Mouse (Mus musculus) left cerebral cortex, adult 8-10 months (tissue): ENCODE measurements around the gene Nrxn2. TPM values are rescaled to one million over a fixed set of nuclear protein-coding genes. Genes with fewer than 3 reads are reported as not detected.

ENCODE experiments used
- DNase-seq, 2 experiments: peaks; one replicate each; pipeline ENCODE4 v3.0.0; 2022; ENCODE audit warnings: low spot score in 2 of 2
- total RNA-seq, 4 experiments: library from RNA; stranded (reverse); gene quantifications; 2 replicates each; pipeline ENCODE4 v1.2.4; 2022

The Nrxn2 gene
- total RNA-seq, 4 experiments from 2014 or later = 469 to 523 (median 497) TPM

DNA sequence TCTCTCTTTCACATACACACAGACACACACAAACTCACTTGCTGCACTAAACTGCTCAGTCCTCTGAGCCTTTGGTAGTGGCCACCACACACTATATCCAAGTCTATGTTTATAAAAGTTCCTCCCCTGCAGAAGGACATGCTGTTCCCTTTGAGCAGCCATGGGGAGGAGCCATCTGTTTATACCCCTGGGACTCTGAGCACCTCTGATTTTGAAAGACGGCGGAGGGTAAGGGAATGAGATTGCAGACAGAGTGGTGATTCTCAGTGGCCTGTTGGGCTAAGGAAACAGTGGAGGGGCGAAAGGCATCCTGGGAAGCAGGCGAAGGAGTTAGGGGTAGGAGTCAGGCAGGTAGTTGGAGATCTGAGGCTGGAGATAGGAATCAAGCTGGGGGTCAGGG, 121.1 kb downstream of the Nrxn2 start:
- no peak for DNase-seq

DNA sequence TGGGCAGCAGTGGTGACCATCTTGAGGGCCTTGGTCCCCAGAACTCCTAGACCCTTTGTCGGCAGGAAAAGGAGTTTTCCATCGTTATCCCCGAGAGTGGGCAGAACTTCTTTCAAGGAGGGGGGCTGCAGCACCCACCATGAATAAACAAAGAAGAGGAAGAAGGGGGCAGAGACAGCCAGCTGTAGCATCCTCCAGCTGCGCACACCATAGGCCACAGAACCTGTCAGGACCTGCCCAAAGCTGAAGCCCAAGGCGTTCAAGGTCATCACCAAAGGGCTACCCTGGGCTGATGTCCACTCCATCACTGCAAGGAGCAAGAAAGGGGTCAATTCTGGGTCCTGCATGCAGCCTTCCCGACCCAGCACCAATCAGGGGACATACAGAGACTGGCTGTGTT, 121.7 kb downstream of the Nrxn2 start:
- no peak for DNase-seq

DNA sequence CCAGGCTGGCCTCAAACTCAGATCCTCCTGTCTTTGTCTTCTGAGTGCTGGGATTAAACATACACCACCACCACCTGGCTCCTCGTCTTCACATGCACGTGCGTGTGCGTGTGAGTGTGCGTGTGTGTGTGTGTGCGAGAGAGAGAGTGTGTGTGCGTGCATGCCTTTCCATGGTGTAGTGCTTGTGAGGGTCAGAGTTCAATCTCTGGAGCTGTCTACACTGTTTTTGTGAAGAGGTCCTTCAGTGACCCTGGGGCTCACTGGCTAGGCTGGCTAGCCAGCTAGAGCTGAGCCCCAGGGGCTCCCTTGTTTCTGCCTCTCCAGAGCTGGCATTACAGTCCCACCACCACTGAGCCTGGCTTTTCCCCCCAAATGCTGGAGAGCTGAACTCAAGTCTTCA, 123.0 kb downstream of the Nrxn2 start:
- no peak for DNase-seq

DNA sequence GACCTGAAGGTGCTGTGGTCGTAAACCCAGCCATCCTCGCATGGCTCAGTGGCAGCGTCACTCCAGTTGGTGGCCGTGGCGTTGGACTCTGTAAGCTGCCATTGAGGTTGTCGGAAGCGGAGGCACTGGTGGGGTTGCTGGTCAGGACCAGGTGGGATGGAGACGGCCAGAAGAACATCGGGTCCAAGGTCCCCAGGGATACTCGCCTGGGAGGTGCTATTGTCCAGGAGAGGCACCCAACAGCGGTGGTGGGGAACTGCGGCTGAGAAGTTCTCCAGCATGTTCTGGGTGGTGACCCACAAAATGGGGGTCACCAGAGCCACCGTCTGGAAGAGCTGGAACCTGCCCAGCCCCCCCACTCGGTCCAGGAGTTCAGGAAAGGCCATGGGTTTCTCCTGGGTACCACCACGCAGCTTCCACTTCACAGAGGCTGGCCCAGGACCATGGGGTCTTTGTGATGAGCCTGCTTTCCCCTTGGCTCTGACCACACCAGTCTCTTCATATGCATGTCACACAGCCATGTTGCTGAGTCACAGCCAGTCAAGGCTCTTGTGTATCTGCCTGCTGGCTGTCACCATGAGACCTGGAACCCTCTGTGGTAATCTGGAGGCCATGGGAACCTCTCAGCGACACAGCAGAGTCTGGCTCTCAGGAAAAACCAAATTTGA, 124.0 kb downstream of the Nrxn2 start, which contains the start of gene Slc22a12:
Gene Slc22a12, minus strand, starts transcription at position 666 of the 668 bp plus-strand sequence.
- no peak for DNase-seq

DNA sequence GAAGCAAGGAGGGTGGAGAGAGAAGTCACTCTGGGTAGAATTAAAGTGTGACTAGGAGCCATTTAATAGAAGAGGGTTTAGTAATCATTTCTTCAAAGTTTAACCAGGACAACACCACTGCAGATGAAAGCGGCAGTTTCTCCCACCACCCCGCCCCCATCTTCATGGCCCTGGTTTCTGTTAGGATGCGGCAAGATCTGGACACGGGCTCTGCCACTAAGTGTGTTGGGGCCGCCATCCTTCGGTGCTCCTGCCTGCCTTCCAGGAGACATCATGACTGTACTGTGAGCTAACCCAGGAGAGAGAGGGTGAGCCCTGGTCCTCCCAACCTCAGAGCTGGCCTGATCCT, 124.5 kb downstream of the Nrxn2 start:
- no peak for DNase-seq

DNA sequence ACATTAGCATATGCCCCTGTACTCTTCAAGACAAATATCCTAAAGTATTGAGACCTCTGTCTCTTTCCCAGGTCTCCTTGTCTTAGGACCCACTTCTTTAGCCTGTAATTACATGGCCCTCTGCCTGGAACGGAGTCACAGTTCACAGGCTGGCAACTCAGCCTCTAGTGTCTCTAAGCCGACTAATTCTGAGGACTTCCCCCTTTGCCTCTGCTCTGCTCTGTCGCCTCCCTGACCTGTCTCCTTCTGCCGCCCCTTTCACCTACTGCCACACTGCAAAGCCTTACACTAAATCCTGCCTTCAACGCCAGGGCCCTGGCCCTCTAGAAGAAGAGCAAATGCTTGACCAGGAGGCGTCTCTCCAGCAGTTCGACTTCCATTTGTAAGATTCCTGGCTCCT, 125.0 kb downstream of the Nrxn2 start:
- DNase-seq = no peak

DNA sequence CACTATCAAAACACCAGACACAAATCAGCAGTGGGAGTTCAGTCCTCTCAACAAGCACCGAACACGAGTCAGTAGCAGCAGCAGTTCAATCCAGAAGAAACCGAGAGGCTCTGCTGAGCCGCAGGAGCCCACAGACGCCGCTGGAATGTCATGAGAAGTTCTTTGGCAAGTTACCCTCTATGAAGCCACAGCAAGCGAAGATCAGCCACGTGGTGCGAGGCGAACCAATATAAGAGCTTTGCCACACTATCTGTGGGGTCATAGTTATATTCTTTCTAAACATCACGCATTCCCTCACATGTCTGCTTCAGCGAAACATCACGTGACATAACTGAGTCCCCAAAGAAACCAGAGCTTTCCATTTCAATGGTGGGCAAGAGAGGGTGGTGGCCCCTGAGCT, 126.2 kb downstream of the Nrxn2 start:
- no peak for DNase-seq

DNA sequence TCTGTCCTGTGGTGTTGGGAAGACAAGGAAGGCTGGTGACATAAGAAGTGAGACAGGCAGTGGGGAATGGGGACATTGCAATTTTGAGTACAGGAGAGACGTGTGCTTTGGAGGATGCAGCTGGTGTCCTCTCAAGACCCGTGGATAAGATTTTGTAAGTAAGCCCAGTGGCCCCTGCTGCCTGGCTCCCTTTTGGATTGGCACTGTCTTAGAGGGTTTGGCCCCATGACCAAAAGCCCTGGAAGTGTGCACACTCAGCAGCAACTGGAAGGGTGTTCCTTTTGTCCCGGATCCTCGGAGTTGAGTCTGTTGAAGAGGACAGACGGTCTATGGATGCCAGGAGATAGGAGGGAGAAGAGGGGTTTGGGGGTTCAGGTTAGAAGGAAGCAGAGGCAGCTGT, 127.0 kb downstream of the Nrxn2 start:
- DNase-seq = no peak

DNA sequence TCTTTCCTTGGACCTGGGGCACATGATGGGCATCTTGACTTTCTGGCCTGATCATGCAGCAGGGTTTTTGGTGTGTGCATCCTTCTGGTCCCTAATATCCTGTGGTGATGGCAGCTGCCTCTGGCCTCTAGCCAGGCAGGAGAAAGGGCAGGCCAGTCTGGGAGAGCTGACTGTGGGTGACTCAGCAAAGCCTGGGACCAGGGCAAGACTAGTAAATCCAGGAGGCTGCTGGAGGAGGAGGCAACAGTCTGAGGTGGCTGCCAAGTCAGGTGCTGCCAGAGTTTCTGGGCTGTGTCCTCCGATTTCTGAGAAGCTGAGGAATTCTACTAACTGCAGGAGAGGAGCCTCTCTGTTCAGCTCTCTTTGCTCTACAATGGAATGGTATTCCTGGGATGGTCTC, 127.6 kb downstream of the Nrxn2 start:
- no peak for DNase-seq

DNA sequence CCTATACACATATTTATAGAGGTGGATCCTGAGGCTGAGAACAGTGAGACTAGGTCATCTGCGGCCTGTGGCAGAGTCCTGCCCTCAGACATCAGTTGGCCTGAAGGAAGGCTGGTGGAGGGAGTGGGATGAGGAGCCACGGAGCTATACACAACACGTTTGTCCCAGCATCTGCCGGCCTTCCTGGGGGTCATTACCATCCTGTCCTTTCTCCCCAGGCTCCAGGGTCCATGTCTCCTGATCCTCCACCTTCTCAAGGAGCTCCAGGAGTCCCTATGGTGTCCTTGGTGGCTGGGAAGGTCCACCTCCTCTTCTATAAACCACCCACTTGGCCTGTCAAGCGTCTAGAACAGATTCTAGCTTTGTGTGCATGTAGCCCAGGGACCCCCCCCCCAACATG, 129.3 kb downstream of the Nrxn2 start:
- no peak for DNase-seq

DNA sequence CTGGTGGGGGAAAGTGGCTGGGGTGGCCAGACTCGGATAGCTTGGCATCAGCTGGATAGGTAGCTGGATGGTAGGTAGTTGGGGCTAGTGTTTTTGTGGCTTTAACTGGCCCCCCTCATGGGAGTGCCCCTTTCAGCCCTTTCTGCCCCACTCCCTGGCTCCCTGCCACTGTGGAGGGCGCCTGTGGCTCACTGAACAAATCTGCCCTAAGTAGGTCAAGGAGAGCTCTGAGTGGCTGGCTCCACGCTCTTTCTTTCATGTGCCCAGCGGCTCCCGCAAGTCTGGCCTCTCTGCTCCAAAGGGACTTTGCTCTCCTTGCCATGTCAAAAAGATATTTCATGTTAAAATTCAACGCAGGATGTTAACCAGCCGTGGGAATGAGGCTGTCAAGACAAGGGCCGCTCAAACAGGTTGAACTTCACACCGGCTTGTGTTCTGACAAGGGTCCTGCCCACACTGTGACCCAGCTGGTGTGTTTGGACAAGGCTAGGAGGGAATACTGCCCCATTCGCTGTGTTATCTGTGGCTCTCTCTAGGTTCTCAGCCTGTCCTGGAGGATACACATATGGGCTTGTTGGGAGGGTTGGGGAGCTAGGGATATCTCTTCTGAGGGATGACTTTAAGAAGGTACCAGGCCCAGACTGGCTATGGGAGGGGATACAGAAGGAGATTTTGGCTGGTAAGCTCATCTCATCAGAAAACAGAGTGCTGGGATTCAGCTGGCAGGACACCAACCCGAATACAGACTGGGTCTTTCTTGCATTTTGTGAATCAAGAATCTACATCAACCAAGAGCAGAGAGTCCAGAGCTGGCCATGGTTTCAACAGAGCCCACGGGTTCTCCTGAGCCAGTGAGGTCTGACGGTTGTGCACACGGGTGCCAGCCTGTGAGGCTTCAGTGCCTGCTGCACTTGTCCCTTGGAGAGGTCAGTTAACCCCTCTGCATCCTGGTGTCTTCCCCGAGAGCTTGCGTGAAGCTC, 130.2 kb downstream of the Nrxn2 start:
- no peak for DNase-seq

DNA sequence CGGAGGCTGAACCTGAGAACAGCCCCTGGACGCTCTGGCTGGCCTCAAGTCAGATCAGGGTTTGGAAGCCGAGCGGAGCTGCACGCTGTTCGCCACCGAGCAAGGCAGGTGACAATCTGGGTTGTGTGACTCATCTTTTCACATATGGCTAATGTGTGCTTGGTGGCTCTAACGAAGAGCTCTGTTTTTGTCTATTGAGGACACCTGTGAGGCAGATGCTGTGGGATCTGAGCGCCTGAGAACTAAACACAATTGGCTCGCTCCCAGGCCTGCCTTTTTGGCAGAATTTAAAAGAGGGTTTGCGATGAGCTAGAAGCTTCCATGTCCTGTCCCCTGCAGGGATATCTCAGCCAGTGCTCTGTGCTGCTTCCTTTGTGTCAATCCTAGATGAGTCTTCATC, 131.0 kb downstream of the Nrxn2 start:
- DNase-seq = peak in 1 of 2 experiments; percentile 70

DNA sequence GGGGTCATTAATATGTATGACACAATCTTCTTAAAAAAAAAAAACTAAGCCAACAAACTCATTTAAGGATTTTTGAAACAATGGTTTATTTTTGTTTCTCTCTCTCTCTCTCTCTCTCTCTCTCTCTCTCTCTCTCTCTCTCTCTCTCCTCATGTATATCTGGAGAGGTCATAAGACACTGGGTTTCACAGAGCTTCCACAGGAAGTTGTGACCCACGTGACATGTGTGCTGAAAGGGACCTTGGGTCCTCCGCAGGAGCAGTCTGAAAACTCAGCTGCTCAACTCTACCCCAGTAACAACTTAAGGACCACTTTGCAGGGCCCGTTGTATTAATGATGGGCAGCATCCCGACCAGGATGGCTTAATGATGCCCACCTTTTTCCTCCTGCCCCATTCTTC, 132.7 kb downstream of the Nrxn2 start:
- DNase-seq = no peak

DNA sequence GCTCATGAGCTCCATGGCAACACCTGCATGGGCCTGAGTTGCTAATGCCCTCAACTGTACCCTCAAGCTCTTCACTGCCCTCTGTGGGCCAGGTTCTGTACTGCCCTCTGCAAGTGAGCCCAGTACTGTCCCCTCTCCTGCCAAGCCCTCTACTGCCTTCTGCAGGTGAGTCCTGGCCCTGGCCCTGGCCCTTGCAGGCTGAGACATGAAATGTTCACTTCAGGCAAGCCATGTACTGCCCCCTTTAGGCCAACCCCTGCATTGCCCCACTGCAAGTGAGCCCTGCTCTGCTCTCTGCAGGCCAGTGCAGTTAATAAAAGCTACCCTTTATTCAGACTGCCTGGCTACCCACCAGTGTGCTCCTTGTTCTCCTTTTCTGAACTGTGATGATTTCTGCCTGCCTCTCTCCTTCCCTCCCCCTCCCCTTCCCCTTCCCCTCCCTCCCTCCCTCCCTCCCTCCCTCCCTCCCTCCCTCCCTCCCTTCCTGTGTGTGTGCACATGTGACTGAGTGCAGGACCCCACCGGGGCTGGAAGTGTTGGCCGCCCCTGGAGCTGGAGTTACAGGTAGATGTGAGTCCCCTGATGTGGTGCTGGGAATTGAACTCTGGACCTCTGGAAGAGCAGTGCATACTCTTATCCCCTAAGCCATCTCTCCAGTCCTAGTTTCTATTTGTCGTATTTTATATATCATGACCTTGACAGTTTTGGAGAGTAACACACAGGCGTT, 133.9 kb downstream of the Nrxn2 start:
- peak in 1 of 2 experiments; percentile 44 for DNase-seq

DNA sequence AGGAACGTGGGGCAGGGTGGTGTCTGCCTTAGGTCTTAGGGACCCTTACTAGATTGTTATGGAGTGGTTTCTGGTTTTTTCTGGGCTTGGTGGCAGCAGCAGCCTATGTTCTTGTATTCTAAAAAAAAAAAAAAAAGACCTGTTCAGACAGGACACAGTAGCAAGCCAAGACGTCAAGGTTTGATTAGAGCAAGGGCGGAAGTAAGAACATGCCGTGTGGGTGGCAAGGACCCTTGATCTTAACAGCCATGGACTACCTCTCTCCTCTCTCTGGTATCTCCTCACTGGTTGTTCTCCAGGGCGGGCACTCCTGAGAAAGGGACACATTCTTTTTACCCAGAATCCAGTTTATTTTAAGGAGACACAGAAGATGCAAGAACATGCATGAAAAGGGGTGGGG, 134.6 kb downstream of the Nrxn2 start:
- DNase-seq = no peak

DNA sequence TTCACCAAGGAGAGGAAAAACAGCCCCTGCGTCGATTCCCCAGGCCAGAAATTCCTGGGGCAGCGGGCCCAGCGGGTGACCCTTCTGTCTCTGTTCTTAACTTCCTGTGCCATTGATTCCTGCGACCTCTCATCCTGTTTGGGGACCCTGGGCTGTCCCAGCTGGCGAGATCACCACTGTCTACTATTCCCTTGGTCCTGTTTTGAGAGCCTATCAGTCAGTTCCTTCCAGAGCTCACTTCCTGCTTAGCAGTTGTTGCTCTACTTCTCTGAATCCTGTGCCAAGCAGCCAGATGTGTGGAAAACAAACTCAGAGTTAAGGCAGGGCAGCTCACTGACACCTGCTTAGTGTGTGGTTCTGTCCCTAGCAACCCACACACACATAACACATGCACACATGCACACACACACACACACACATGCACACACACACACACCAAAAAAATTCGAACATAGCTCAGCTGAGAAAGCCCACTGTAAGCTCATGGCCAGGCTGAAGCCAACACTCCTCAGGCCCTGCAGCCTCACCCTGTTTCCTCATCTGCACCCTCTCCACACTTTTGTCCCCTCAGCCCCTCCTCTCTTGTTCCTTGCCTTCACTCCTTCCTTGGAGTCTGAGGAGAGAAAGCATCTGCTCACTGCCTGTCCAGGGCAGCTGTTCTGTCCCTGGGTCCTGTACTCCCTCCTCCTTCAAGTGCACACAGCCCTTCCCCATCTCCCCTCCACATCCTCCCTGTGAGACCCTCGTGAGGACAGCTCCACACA, 135.5 kb downstream of the Nrxn2 start:
- no peak for DNase-seq

DNA sequence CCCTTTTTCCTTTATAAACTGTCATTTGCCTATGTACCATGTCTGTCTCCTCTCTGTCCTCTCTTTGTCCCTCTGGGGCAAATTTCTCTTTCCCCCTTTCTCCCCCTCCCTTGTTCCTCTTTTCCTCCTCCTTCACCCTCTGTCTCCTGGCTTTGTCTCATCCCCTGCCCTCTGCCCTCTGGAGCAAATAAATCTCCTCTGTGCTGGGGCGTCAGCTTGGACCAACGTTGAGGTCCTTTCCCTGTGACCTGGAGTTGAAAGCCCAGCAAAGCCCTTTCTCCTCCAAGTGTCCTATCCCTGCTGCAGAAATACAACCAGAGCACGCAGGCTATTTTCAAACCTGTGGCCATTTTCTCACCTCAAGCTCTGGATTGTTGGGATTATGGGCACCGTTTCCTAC, 141.0 kb downstream of the Nrxn2 start:
- DNase-seq = no peak

DNA sequence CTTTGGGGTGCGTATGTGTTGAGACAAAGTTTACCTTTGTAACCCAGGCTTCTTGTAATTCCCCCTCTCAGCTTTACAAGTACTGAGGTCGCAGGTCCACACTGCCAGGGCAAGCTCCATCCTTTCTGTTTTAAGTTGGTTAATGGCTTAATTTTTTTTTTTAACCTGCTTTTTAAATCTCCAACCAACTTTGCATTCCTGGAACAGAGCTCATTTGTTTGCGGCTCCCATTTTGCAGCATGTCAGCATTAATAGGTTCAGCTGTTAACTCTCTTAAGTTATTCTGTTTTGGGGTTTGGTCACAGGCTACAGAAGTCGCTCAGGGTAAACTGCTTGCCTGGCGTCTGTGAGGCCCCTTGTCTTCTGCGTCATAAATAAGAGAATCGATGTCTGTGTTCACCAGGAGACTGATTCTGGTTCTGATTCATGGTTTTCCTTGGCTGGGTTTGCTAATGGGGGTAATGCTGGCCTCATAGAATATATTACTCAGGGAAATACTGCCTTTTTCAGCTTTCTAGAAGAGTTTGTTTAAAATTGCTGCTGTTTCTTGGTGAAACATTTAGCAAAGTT, 141.8 kb downstream of the Nrxn2 start:
- DNase-seq = no peak

DNA sequence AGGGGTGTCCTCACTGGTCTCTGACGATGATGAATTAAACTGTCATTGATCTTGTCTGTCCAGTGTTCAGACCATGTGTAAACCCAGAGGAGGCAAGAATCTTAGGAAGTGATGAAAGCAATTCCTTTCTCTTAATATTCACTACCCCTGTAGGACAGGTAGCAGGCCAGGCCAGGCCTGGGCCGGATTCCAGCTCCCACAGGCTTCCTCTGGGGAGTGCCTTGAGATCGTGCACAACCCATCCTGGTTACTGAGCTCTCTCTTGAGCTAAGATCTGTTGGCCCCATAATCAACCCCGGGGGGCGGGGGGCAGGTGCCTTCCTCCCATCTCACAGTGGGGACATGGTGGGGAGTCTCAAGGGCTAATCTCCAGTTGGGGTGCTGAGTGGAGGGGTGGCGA, 146.6 kb downstream of the Nrxn2 start:
- DNase-seq = no peak

DNA sequence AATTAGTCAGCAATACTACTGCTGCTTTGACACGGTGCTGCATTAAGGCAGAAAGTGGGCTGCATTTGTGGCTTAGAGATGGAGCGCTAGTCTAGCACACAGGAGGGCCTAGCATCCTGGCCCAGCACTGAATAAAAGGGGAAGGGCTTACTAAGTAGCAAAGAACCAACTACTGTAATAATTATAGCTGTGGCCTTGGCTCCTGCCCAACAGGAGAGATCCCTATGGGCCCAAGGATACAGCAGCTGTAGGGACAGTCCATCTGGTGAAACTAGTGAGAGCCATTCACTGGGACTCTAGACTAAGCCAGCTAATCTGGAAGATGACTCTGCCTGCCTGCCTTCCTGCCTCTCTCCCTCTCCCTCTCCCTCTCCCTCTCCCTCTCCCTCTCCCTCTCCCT, 147.9 kb downstream of the Nrxn2 start:
- no peak for DNase-seq

DNA sequence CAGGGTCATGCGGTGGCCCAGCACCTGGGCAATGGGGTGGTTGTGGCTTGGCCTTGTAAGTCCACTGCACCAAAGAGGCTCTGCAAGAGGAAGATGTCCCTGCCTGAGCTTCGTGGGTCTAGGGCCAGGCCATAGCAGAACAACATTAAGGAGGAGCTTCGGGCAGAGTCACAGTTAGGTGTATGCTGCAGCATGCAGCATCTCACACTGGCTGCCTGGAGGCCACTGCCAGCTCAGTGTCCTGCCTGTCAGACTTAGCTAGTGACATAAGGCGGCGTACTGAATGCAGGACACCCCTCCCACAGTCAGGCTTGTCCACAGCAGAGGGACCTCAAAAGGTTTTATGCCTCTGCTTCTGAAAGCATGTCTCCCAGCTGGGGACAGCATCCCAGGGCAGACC, 150.5 kb downstream of the Nrxn2 start:
- no peak for DNase-seq
